Mouse (Mus musculus) neural tube, embryonic 11.5 days (tissue): ENCODE measurements around the gene Lamtor2. TPM values are rescaled to one million over a fixed set of nuclear protein-coding genes. Genes with fewer than 3 reads are reported as not detected.

Source experiments
- ATAC-seq: fragments of 200-750 bp; cut with Nextera tagmentation; 2 replicates; pipeline ENCODE4 v1.8.0; 2017; ENCODE audit warnings: moderate number of reproducible peaks, mild to moderate bottlenecking, moderate TSS enrichment, moderate library complexity; ENCODE audit not compliant: insufficient read depth, low FRiP score, low TSS enrichment
- DNase-seq: peaks from one replicate; pipeline ENCODE4 v3.0.0-alpha.2; 2015; ENCODE audit warnings: low spot score
- H3K27ac ChIP-seq: fragments of 300-500 bp; sonication (generic); 2 replicates; pipeline ENCODE4 v1.5.1; 2014; ENCODE audit warnings: low read depth, mild to moderate bottlenecking, low read length
- H3K27me3 ChIP-seq: fragments of 300-500 bp; sonication (generic); 2 replicates; pipeline ENCODE4 v1.6.1; 2014; ENCODE audit warnings: mild to moderate bottlenecking, low read length, mixed read lengths; ENCODE audit not compliant: control insufficient read depth, insufficient read depth
- H3K36me3 ChIP-seq: fragments of 300-500 bp; sonication (generic); 2 replicates; pipeline ENCODE4 v1.6.1; 2014; ENCODE audit warnings: mild to moderate bottlenecking, low read length, moderate library complexity, mixed read lengths; ENCODE audit not compliant: control insufficient read depth, insufficient read depth
- H3K4me1 ChIP-seq: fragments of 300-500 bp; sonication (generic); 2 replicates; pipeline ENCODE4 v1.6.1; 2014; ENCODE audit warnings: low read length, mixed read lengths; ENCODE audit not compliant: control insufficient read depth, insufficient read depth
- H3K4me2 ChIP-seq: fragments of 300-500 bp; sonication (generic); 2 replicates; pipeline ENCODE4 v1.6.1; 2014; ENCODE audit warnings: low read depth, mild to moderate bottlenecking, moderate library complexity
- H3K4me3 ChIP-seq: fragments of 300-500 bp; sonication (generic); 2 replicates; pipeline ENCODE4 v1.5.1; 2014; ENCODE audit warnings: low read depth, low read length
- H3K9ac ChIP-seq: fragments of 300-500 bp; sonication (generic); 2 replicates; pipeline ENCODE4 v1.6.1; 2014; ENCODE audit warnings: mild to moderate bottlenecking, low read length
- H3K9me3 ChIP-seq: fragments of 300-500 bp; sonication (generic); 2 replicates; pipeline ENCODE4 v1.6.1; 2016; ENCODE audit warnings: low read length; ENCODE audit not compliant: control insufficient read depth
- WGBS: fragments of 180-500 bp; shearing (Covaris S2); extraction: QIAGEN DNeasy Blood & Tissue Kit; methylation state at CpG from one replicate; pipeline ENCODE4 v1.1.7; 2014; 5-methylcytosine and 5-hydroxymethylcytosine counted together
- polyA plus RNA-seq: library from polyadenylated mRNA; unstranded; fragments of >200 nt; fragmentation: Nextera tagmentation; extraction: Ambion mirVana; gene quantifications from 2 replicates; pipeline ENCODE4 v1.2.1, GENCODE M21; 2014

The Lamtor2 gene
- polyA plus RNA-seq, 1 experiment from 2014 or later, result 98.4 TPM

- H3K27me3 ChIP-seq, result no peaks in the 10 kb centered on the region
- no peaks in the 10 kb centered on the region for H3K9me3 ChIP-seq
- no peak overlapping the region for H3K27ac ChIP-seq
- ATAC-seq, result no peak
- no peak overlapping the region for H3K4me3 ChIP-seq
- H3K4me1 ChIP-seq, result no peaks in the 10 kb centered on the region
- H3K9ac ChIP-seq, result no peak overlapping the region
- H3K4me2 ChIP-seq, result no peak overlapping the region
- no peak for DNase-seq
- WGBS, result 80% methylated on average over 1 of the region's 1 CpGs
- H3K36me3 ChIP-seq, result peaks cover 23% of the 10 kb centered on the region
Measured at GRCm38 (mm10) chr3:88571856-88572255, 19.0 kb upstream of the Lamtor2 start.

GRCm38 (mm10) chr3:88570341-88570740 lies 17.5 kb upstream of the Lamtor2 start:
- Histone ChIP-seq H3K27me3 (no peaks in the 10 kb centered on the region), H3K4me3 (no peak overlapping the region), H3K9me3 (no peaks in the 10 kb centered on the region), H3K27ac (no peak overlapping the region), H3K4me1 (no peaks in the 10 kb centered on the region), H3K4me2 (no peak overlapping the region), H3K36me3 (peaks cover 36% of the 10 kb centered on the region), H3K9ac (no peak overlapping the region)
- ATAC-seq (no peak), DNase-seq (no peak)
- 96% methylated on average over 10 of the region's 10 CpGs for WGBS

DNA sequence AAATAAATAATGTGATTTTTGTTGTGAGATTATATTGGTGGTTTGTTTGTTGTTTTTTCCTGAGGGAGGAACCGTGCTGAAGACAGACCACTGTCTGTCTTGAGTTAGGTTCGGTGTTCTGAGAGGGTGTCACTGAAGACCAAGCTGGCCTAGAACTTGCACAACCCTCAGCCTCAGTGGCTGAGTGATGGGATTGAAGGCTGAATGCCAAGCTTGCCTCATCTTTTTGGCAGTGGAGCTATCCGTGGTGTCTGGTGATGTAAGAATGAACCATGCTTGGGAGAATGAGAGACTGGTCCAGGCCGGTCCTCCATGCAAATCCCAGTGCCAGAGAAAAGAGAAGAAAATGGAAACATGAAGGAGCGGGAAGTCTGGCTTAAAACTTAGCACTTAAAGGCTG lies 16.8 kb upstream of the Lamtor2 start:
- Histone ChIP-seq H3K4me2 (no peak overlapping the region), H3K36me3 (peaks cover 41% of the 10 kb centered on the region), H3K4me3 (no peak overlapping the region), H3K27me3 (no peaks in the 10 kb centered on the region), H3K9ac (no peak overlapping the region), H3K9me3 (no peaks in the 10 kb centered on the region), H3K27ac (no peak overlapping the region), H3K4me1 (no peaks in the 10 kb centered on the region)
- DNase-seq, result no peak
- WGBS, result 90% methylated on average over 5 of the region's 5 CpGs
- ATAC-seq, result no peak

- Histone ChIP-seq H3K27me3 (no peaks in the 10 kb centered on the region), H3K4me1 (no peaks in the 10 kb centered on the region), H3K27ac (no peak overlapping the region), H3K36me3 (peaks cover 46% of the 10 kb centered on the region), H3K9ac (no peak overlapping the region), H3K4me2 (no peak overlapping the region), H3K4me3 (no peak overlapping the region), H3K9me3 (no peaks in the 10 kb centered on the region)
- WGBS, result 98% methylated on average over 2 of the region's 2 CpGs
- ATAC-seq (no peak), DNase-seq (no peak)
Measured at GRCm38 (mm10) chr3:88569093-88569492, 16.2 kb upstream of the Lamtor2 start.

GRCm38 (mm10) chr3:88568615-88569014 lies 15.7 kb upstream of the Lamtor2 start:
- no peak for DNase-seq
- Histone ChIP-seq H3K27ac (no peak overlapping the region), H3K9me3 (no peaks in the 10 kb centered on the region), H3K4me2 (no peak overlapping the region), H3K27me3 (no peaks in the 10 kb centered on the region), H3K4me1 (no peaks in the 10 kb centered on the region), H3K36me3 (peaks cover 51% of the 10 kb centered on the region), H3K4me3 (no peak overlapping the region), H3K9ac (no peak overlapping the region)
- no peak for ATAC-seq
- 96% methylated on average over 2 of the region's 2 CpGs for WGBS

- no peak overlapping the region for H3K4me2 ChIP-seq
- DNase-seq (no peak), ATAC-seq (no peak)
- no peaks in the 10 kb centered on the region for H3K27me3 ChIP-seq
- WGBS, result 95% methylated on average over 6 of the region's 6 CpGs
- H3K9ac ChIP-seq, result no peak overlapping the region
- no peak overlapping the region for H3K27ac ChIP-seq
- H3K9me3 ChIP-seq, result no peaks in the 10 kb centered on the region
- H3K36me3 ChIP-seq, result peaks cover 56% of the 10 kb centered on the region
- H3K4me1 ChIP-seq, result no peaks in the 10 kb centered on the region
- H3K4me3 ChIP-seq, result no peak overlapping the region
Measured at GRCm38 (mm10) chr3:88567892-88568291, 15.0 kb upstream of the Lamtor2 start.

DNA sequence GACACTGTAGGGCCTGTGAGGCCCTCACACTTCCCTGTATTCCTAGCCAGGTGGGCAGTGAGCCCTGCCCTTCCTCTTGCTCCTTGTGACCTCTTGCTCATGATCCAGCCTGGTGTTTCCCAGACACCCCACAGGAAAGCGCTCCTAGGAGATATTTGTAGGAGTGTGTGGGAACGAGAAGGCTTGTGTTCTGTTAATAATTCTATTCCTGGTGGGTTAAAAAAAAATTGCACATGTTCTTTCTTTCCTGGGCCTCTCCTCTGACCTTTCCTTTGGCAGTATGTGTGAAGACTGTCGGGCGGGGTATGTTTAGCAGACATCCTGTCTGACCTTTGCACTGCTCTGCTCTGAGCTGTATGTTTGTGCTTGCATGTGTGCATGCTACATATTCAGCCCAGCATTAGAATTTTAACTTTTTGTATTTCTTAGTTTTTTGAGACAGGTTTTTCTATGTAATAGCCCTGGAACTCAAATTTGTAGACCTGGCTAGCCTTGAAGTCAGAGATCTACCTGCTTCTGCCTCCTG lies 13.7 kb upstream of the Lamtor2 start:
- H3K4me1 ChIP-seq, result no peaks in the 10 kb centered on the region
- DNase-seq (no peak), ATAC-seq (no peak)
- H3K4me2 ChIP-seq, result no peak overlapping the region
- H3K9me3 ChIP-seq, result no peaks in the 10 kb centered on the region
- H3K9ac ChIP-seq, result no peak overlapping the region
- H3K4me3 ChIP-seq, result no peak overlapping the region
- peaks cover 59% of the 10 kb centered on the region for H3K36me3 ChIP-seq
- 92% methylated on average over 4 of the region's 4 CpGs for WGBS
- H3K27ac ChIP-seq, result no peak overlapping the region
- no peaks in the 10 kb centered on the region for H3K27me3 ChIP-seq

DNA sequence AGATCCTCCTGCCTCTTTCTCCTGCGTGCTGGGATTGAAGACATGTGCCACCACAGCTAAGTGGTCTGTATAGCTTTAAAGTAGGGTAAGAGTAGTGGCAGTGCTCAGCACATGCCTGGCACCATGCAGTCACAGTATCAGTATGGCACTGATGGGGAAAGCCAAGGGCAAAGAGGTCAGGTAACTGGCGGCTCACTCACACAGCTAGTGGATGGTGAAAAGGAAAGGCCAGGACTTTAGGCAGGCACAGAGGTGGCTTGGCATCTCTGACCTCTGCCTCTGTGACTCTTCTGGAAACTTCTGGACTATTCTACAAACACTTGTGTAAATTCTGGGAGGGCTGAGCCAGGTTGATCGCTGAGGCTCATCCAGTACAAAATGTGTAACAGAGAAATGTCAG lies 13.2 kb upstream of the Lamtor2 start:
- no peak for DNase-seq
- no peaks in the 10 kb centered on the region for H3K27me3 ChIP-seq
- H3K27ac ChIP-seq, result no peak overlapping the region
- no peak for ATAC-seq
- H3K4me2 ChIP-seq, result no peak overlapping the region
- no peaks in the 10 kb centered on the region for H3K9me3 ChIP-seq
- H3K36me3 ChIP-seq, result peaks cover 59% of the 10 kb centered on the region
- no peak overlapping the region for H3K9ac ChIP-seq
- no peak overlapping the region for H3K4me3 ChIP-seq
- H3K4me1 ChIP-seq, result no peaks in the 10 kb centered on the region
- 98% methylated on average over 3 of the region's 3 CpGs for WGBS

DNA sequence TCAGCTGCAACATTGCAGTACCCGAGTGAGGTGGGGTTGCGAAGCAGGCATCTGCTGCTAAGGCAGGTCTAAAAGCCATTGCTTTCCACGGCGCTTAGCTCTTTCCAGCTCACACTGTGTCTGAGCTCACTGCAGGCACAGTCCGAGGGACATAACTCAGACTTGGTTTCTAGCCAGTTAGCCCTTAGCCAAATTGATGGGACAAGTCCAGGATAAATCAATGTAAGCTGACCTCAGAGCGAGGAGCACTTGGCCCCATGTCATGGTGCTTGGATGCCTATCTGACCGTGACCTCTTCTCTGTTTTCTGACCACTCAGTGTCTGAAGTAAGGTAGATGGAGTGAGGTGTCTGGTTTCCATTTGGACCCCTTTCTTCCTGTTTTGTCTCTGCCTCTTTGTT lies 11.1 kb upstream of the Lamtor2 start:
- no peaks in the 10 kb centered on the region for H3K27me3 ChIP-seq
- no peak overlapping the region for H3K4me3 ChIP-seq
- no peak overlapping the region for H3K9ac ChIP-seq
- no peaks in the 10 kb centered on the region for H3K4me1 ChIP-seq
- no peaks in the 10 kb centered on the region for H3K9me3 ChIP-seq
- peaks cover 53% of the 10 kb centered on the region for H3K36me3 ChIP-seq
- 86% methylated on average over 7 of the region's 7 CpGs for WGBS
- no peak for DNase-seq
- no peak overlapping the region for H3K27ac ChIP-seq
- no peak for ATAC-seq
- no peak overlapping the region for H3K4me2 ChIP-seq
